Mouse (Mus musculus): ENCODE data around the gene Prkce. TPM values are rescaled to one million over a fixed set of nuclear protein-coding genes. Genes with fewer than 3 reads are reported as not detected.

The Prkce gene
- polyA plus RNA-seq, 1 experiment: not detected

GRCm38 (mm10) chr17:86674971-86675370, 507.4 kb downstream of the Prkce start:
- Histone ChIP-seq H3K27ac (ENCODE audit: insufficient read depth, low read depth, low read length) (no peak overlapping the region), H3K4me1 (ENCODE audit: control insufficient read depth, insufficient read depth, low read length) (no peaks in the 10 kb centered on the region), H3K4me3 (ENCODE audit: insufficient read depth, low read depth, low read length) (no peak overlapping the region)
- whole genome bisulfite sequencing: 69% methylated on average over 2 of the region's 2 CpGs
- TF ChIP-seq CTCF (IDR thresholded peaks at IDR 0.05; ENCODE audit: insufficient read depth, low read depth, low read length): no peak
- no peak for TF ChIP-seq POLR2A (IDR thresholded peaks at IDR 0.05; ENCODE audit: insufficient read depth, low read depth, low read length)

DNA sequence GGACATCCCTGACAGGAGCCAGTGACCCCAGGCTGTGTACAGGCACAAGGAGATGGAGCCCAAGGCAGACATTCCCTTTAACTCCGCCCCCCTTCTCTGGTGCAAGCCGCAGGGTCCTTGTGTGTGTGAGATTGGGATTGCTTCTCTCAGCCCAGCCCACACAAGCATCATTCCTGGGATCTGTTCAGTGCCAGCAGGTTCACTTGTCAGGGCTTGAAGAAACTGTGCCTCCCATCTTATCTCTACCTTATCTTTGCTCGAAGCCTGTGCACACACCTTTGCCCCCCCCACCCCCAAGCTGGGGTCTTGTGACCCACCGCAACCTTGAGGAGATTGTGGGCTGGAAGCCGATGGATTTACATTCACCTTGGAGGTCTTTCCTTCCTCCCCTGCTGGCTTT, 508.8 kb downstream of the Prkce start:
- Histone ChIP-seq H3K4me3 (ENCODE audit: insufficient read depth, low read depth, low read length) (no peak overlapping the region), H3K4me1 (ENCODE audit: control insufficient read depth, insufficient read depth, low read length) (no peaks in the 10 kb centered on the region), H3K27ac (ENCODE audit: insufficient read depth, low read depth, low read length) (no peak overlapping the region)
- WGBS: 90% methylated on average over 5 of the region's 5 CpGs
- TF ChIP-seq CTCF (IDR thresholded peaks at IDR 0.05; ENCODE audit: insufficient read depth, low read depth, low read length): no peak
- TF ChIP-seq POLR2A (IDR thresholded peaks at IDR 0.05; ENCODE audit: insufficient read depth, low read depth, low read length): no peak

DNA sequence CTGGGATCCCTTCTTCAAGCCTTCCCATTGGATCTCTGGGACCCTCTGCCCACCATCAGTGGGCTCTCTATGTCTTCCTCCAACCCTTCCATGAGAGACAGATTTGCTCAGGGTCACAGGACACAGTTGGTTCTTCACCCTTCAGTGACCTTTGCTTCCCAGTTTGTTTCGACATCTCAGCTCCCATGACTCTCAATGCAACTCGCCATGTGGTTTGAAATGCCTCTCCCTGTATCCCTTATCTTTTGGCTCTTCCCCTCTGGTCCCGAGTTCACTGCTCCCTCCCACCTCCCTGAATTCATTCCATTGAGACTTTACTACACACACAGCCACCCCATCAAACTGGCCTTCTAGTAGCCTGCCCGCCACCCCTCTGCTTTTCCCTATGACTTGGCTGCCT, 509.3 kb downstream of the Prkce start:
- H3K4me1 ChIP-seq (ENCODE audit: control insufficient read depth, insufficient read depth, low read length): no peaks in the 10 kb centered on the region
- H3K4me3 ChIP-seq (ENCODE audit: insufficient read depth, low read depth, low read length): no peak overlapping the region
- no peak overlapping the region for H3K27ac ChIP-seq (ENCODE audit: insufficient read depth, low read depth, low read length)
- 89% methylated on average over 4 of the region's 4 CpGs for WGBS
- no peak for TF ChIP-seq POLR2A (IDR thresholded peaks at IDR 0.05; ENCODE audit: insufficient read depth, low read depth, low read length)

- no peak overlapping the region for H3K4me3 ChIP-seq (ENCODE audit: insufficient read depth, low read depth, low read length)
- no peaks in the 10 kb centered on the region for H3K4me1 ChIP-seq (ENCODE audit: control insufficient read depth, insufficient read depth, low read length)
- TF ChIP-seq POLR2A (IDR thresholded peaks at IDR 0.05; ENCODE audit: insufficient read depth, low read depth, low read length) (no peak), CTCF (IDR thresholded peaks at IDR 0.05; ENCODE audit: insufficient read depth, low read depth, low read length) (no peak)
- WGBS: 92% methylated on average over 4 of the region's 4 CpGs
- H3K27ac ChIP-seq (ENCODE audit: insufficient read depth, low read depth, low read length): no peak overlapping the region
Measured at GRCm38 (mm10) chr17:86685263-86685662, 517.7 kb downstream of the Prkce start.

GRCm38 (mm10) chr17:86687021-86687420, 519.4 kb downstream of the Prkce start:
- no peaks in the 10 kb centered on the region for H3K4me1 ChIP-seq (ENCODE audit: control insufficient read depth, insufficient read depth, low read length)
- no peak overlapping the region for H3K4me3 ChIP-seq (ENCODE audit: insufficient read depth, low read depth, low read length)
- no peak for TF ChIP-seq CTCF (IDR thresholded peaks at IDR 0.05; ENCODE audit: insufficient read depth, low read depth, low read length)
- H3K27ac ChIP-seq (ENCODE audit: insufficient read depth, low read depth, low read length): no peak overlapping the region
- 87% methylated on average over 3 of the region's 3 CpGs for WGBS

DNA sequence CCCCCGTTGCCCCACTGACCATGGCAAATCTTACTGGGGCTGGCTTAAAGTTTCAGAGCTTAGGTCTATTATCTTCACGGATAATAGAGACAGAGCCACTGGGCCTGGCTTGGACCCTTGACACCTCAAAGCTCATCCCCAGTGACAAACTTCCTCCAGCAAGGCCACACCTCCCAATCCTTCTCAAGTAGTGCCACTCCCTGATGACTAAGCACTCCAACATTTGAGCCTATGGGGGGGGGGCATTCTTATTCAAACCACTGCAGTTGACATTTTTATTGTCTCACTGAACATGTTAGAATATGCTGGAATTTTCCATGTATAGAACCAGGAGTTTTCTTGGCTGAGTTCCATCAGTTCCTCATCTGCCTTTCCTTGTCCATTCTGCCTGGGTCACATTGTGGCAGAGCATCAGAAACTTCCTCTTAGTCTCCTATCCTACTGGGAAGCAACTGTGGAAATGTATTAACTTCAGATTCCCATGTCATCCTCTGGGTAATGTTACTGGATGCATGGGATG, 523.3 kb downstream of the Prkce start:
- Histone ChIP-seq H3K4me1 (ENCODE audit: control insufficient read depth, insufficient read depth, low read length) (no peaks in the 10 kb centered on the region), H3K4me3 (ENCODE audit: insufficient read depth, low read depth, low read length) (no peak overlapping the region), H3K27ac (ENCODE audit: insufficient read depth, low read depth, low read length) (no peak overlapping the region)
- WGBS: 93% methylated on average over 2 of the region's 2 CpGs
- TF ChIP-seq POLR2A (IDR thresholded peaks at IDR 0.05; ENCODE audit: insufficient read depth, low read depth, low read length) (no peak), CTCF (IDR thresholded peaks at IDR 0.05; ENCODE audit: insufficient read depth, low read depth, low read length) (no peak)

DNA sequence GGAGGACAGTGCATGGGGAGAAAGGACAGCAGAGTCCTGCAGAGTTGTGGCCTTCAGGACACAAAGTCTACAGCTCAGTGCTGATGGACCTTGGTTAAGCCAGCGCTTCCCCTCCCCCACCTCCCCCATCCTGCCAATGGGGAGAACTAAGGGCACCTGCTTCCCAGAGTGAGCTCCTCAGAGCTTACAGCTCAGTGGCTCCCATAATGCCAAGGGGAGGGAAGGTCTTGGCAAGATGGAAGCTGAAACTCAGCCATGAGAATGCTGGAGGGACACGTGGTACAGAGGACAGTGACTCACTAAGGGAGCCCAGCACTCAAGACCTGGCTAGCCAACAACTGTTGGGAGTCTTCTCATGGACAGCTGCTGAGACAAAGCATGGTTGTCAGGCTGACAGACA, 530.2 kb downstream of the Prkce start:
- H3K4me3 ChIP-seq (ENCODE audit: insufficient read depth, low read depth, low read length): no peak overlapping the region
- no peak for TF ChIP-seq CTCF (IDR thresholded peaks at IDR 0.05; ENCODE audit: insufficient read depth, low read depth, low read length)
- TF ChIP-seq POLR2A (IDR thresholded peaks at IDR 0.05; ENCODE audit: insufficient read depth, low read depth, low read length): no peak
- H3K27ac ChIP-seq (ENCODE audit: insufficient read depth, low read depth, low read length): no peak overlapping the region
- 79% methylated on average over 2 of the region's 2 CpGs for WGBS
- H3K4me1 ChIP-seq (ENCODE audit: control insufficient read depth, insufficient read depth, low read length): peaks cover 3% of the 10 kb centered on the region; the same call in 1 of the 2 replicates

DNA sequence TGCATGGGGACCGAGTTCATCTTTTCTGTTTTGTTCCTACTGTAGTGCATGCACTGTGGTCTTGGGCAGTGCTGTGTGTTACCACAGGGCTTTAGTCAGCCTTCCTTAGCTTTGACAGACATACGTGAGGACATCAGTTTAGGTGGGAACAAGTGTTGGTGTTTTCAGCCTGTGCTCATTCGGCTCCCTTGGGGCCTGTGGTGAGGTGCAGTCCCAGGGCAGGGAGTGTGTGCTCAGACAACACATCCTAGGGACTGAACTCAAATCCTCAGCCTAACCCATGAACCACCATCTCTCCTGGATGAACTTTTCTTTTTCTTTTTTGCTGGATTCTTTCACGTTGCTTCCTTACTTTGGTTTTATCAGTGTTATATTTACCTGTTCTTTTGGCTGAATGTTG, 535.8 kb downstream of the Prkce start:
- no peak for TF ChIP-seq POLR2A (IDR thresholded peaks at IDR 0.05; ENCODE audit: insufficient read depth, low read depth, low read length)
- TF ChIP-seq CTCF (IDR thresholded peaks at IDR 0.05; ENCODE audit: insufficient read depth, low read depth, low read length): no peak
- no peaks in the 10 kb centered on the region for H3K4me1 ChIP-seq (ENCODE audit: control insufficient read depth, insufficient read depth, low read length)
- no peak overlapping the region for H3K27ac ChIP-seq (ENCODE audit: insufficient read depth, low read depth, low read length)
- no peak overlapping the region for H3K4me3 ChIP-seq (ENCODE audit: insufficient read depth, low read depth, low read length)
- WGBS: 88% methylated on average over 4 of the region's 4 CpGs

DNA sequence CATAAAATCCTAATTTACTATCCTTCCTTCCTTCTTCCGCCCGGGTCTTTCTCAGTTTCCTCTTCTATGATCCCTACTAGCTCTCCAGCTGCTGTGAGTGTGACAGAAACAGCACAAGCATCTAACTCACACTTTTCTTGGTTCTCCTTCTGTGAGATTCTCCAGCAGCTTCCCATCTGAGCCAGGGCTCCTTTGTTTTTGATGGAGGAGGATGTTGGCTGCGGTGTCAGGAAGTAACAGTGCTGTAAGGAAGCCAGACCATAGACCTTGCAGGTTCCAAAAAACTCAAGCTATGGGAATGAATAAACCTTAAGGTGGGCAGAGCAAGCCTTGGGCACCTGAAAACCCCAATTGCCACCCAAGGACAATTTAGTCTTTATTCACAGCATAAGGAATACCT, 537.7 kb downstream of the Prkce start:
- WGBS: 91% methylated on average over 3 of the region's 3 CpGs
- Histone ChIP-seq H3K4me1 (ENCODE audit: control insufficient read depth, insufficient read depth, low read length) (no peaks in the 10 kb centered on the region), H3K4me3 (ENCODE audit: insufficient read depth, low read depth, low read length) (no peak overlapping the region), H3K27ac (ENCODE audit: insufficient read depth, low read depth, low read length) (no peak overlapping the region)
- TF ChIP-seq POLR2A (IDR thresholded peaks at IDR 0.05; ENCODE audit: insufficient read depth, low read depth, low read length) (no peak), CTCF (IDR thresholded peaks at IDR 0.05; ENCODE audit: insufficient read depth, low read depth, low read length) (no peak)

DNA sequence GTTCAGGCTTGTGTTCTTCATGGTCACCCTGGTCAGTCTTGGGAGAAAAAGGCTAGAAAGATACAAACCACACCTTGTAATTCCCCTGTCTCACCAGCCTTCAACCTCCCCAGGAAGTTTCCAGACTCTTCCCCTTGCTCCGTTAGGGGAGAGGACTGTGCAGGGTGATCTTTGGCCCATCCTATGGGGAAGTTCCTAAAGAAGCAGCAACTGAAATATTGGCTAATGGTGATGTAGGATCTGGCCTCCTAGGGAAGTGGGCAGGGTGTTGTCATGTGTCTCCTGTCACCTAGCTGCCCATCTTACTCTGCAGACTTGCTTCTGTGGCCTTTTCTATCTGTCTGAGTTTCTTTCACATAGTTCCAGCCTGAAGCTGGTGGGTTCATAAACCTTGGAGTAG, 538.9 kb downstream of the Prkce start:
- Histone ChIP-seq H3K4me1 (ENCODE audit: control insufficient read depth, insufficient read depth, low read length) (no peaks in the 10 kb centered on the region), H3K27ac (ENCODE audit: insufficient read depth, low read depth, low read length) (no peak overlapping the region), H3K4me3 (ENCODE audit: insufficient read depth, low read depth, low read length) (no peak overlapping the region)
- 80% methylated on average over 1 of the region's 1 CpGs for WGBS
- TF ChIP-seq POLR2A (IDR thresholded peaks at IDR 0.05; ENCODE audit: insufficient read depth, low read depth, low read length) (no peak), CTCF (IDR thresholded peaks at IDR 0.05; ENCODE audit: insufficient read depth, low read depth, low read length) (no peak)

Other genes starting within 250 kb of the Prkce start
- not detected in 2 replicates for gene Srbd1, start 22.6 kb upstream of the Prkce start, polyA plus RNA-seq (2012; ENCODE audit: insufficient read depth, insufficient read length, low replicate concordance, missing spikeins)